Mouse (Mus musculus): ENCODE data around the gene Tango2.

The Tango2 gene

DNA sequence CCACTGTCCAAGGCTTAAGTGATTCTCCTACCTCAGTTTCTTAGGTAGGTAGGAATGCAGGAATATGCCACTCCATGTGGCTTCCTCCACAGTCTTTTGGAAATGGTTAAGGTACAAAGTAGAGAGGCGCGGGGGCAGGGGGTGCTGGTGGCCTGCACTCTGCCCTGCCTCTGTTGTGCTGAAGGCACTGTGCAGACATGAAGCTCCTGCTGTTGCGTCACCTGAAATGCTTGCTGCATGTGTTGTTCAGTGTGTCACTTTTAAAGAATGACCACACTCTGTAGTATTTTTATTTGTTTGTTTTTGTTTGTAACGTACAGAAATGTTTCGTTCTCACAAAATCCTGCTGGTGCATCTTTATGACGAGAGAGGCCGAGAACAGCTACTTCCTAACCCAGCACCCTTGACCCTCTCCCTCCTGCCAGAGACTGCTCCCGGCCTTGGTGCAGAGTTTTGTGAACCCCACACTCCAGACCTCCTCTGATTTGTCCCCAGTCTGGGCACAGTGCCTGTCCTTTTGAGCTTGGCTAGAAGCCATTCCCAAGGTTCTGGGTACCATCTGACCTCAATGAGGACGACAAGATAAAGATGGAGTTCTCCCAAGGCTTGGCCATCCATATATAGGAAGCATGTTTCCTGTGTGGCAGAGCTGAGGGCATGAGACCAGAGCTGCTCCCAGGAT is 35.3 kb upstream of the Tango2 start:
- DNase-seq (ENCODE audit: low spot score in 2 of 2): peak in 1 of 2 experiments; percentile 18

DNA sequence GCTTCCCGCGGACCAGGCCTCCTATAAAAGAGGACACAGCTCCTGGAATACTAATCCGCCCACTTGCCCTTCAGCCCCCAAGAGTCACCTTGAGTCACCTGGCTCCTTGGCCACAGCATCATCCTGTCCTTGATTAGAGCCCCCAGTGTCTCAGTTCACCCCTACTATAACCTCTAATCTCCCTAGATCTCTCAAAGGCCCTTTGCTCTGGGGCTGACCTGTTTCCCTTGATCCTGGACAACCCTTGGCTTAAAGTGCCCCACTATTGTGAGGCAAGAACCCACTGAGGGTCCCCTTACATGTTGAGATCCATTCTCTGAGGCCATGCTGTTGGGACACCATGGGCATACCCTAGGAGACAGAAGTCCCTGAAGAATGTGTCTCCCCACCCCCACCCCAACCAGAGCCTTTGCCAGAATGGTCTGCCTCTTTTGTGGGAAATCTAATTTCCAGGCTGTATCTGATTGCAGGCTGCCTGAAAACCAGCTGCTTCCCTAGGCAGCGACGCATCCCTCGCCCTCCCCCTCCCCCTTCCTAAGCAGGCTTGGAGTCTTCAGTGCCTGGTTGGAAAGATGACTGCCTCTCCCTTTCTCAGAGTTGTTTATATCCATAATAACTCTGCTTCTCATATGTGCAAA is 33.8 kb upstream of the Tango2 start:
- peak in 1 of 2 experiments; percentile 13 for DNase-seq (ENCODE audit: low spot score in 2 of 2)

DNA sequence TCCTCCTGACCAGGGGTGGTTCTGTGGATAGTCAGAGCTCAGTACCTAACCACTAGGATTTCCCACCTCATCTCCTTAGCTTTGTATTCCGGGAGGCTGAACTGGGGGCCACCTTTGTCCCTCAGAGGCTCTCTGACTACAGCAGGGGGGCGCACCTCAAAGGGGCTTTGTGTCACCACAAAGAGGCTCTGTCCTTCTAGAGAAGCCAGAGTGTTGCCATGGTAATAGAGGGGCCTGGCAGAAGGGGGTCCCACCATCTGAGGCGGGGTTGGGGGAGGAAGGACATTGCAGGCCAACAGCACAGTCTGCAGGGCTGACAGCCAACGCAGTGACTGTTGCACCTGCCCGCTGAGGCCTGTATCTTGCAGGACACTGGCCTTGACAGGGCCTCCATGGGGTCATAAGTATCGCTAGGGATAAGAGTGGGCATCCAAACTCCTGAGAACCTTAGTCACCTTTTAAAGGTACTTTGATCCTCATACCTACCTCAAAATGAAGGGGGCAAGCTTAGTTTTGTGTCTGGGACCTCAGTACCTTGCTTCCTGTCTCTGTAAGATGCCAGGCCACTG is 32.7 kb upstream of the Tango2 start:
- DNase-seq (ENCODE audit: low spot score in 2 of 2): peak in 1 of 2 experiments; percentile 13

DNA sequence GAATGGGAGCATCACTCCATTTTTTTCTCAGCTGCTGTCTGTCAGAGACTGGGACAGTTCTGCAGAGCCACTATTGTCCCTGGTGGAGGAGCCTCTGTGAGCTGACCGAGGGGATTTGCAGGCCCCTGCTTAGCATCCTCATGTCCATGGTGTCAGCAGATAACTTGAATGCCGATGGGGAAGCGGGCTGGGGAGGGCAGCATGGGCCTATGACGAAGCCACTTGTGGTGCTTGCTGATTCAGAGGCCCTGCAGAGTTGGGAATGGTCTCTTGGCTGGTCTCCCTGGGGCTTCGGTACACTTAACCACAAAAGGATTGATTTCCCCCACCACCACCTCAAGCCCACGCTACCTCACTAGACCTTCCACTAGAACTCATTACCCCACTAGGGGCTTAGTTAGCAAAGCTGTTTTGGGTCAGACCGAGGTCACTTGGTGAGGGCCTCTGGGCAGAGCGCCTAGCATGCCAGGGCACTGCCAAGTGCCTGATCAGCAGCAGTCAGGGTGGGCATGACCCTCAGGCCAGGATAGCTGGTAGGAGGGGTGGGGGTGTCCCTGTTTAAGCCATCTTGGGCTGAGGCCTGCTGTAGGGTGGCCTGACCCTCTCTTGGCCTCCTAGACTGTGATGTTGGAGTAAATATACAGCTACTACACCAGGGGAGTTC is 31.6 kb upstream of the Tango2 start:
- DNase-seq (ENCODE audit: low spot score in 2 of 2): peak in 1 of 2 experiments; percentile 15

DNA sequence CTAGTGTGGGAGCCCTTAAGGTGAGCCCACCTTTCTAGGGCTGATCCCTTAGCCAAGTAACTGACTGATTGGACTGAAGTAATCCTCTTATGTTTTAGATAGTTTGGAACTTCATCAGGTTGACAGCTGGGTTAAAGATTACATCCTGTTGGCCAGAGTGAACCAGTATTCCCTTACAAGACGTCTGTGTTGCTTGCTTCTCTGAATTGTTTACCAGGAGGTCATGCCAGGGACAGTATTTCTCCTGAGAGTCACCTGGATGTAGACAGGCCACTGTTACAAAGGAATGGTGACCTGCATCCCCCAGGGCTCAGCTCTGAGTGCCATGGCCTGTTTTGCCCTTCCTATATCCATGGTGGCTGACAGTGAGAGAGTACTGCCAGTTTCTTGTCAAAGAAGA is 30.6 kb upstream of the Tango2 start:
- no peak for DNase-seq (ENCODE audit: low spot score in 2 of 2)

DNA sequence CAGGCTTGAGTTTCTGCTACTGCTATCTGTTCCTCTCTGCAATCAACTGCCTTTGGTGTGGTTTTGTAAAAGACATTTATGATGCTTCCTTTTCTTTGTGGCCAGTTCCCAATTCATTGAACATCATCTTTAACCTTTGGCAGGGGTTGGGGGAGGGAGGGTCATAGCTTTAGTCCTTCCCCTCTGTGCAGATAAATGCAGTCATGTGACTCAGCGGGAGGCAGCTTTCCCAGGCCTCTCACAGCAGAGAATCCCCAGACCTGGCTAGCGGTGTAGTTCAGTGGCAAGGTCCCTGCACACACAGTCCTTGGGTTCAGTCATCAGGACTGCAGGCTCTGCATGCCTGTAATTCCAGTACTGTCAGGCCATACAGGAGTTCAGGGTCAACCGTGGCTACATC is 29.3 kb upstream of the Tango2 start:
- peak in 1 of 2 experiments; percentile 16 for DNase-seq (ENCODE audit: low spot score in 2 of 2)

DNA sequence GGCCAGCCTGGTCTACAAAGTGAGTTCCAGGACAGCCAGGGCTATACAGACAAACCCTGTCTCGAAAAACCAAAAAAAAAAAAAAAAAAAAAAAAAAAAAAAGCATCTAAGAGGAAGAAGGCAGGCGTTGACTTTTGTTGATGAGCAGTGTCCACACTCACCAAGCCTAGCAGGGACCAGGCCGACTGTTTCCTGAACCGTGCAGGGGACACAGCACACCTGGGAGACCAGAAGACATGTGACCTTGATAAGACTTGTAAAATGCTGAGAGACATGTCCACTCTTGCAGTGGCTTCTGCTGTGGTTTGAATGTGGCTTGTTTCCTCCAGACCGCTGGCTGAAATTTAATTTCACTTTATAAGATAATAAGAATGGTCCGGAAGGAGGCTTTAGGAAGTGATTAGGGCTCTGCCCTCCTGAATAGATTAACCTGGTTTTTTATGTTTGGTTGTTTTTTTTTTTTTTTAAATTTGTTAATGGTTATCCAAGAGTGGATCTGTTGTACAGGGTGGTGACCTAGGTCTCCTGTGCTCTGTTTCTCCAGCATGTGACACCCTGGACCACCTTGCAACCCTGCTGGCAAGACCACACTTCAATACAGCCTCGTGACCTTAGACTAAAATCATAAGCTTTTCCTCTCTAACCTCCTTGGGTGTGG is 28.5 kb upstream of the Tango2 start:
- DNase-seq (ENCODE audit: low spot score in 2 of 2): peak in 1 of 2 experiments; percentile 16

DNA sequence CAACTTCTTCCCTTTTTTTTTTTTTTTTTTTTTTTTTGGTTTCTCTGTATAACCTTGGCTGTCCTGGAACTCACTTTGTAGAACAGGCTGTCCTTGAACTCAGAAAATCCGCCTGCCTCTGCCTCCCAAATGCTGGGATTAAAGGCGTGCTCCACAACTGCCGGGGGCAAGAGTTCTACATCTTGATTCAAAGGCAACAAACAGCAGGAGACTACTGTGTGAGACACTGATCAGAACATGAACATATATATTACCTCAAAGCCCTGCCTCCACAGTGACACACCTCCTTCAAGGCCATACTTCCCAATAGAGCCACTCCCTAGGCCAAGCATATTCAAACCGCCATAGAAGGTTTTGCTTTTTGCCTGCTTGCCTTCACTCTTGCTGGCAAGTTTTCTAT is 25.7 kb upstream of the Tango2 start:
- no peak for DNase-seq (ENCODE audit: low spot score in 2 of 2)

DNA sequence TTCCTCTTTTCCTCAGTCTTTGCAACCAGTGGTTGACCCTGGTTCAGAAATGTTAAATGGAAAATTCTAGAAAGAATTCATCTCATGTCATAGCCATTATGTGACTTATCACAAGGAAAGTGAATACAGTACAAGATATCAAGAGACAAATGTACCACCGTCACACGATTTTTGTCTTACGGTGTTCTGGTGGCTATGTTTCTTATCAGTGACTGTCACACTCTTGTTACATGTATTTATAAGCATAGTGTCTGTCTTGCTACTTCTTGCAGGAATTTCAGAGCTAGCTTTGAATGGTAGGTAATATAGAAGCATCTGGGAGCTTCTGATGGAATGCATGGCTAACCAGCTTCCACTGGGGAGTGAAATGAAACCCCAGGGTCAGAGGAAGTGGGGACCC is 22.3 kb upstream of the Tango2 start:
- DNase-seq (ENCODE audit: low spot score in 2 of 2): no peak

DNA sequence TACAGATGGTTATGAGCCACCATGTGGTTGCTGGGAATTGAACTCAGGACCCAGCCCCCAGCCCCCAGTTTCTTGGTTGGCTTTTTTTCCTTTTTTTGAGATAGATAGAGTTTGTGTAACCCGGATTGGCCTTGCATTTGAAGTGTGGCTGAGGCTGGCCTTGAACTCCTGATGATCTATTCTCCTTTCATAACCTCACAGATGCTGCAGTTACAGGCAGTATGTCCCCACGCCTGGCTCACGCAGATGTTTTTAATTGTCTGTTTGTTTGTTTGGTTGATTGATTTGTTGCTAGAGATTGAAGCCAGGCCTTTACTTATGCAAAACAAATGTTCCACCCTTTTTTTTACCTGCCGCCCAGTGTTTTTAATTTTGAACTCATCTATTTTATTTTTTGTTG is 18.9 kb upstream of the Tango2 start:
- no peak for DNase-seq (ENCODE audit: low spot score in 2 of 2)

DNA sequence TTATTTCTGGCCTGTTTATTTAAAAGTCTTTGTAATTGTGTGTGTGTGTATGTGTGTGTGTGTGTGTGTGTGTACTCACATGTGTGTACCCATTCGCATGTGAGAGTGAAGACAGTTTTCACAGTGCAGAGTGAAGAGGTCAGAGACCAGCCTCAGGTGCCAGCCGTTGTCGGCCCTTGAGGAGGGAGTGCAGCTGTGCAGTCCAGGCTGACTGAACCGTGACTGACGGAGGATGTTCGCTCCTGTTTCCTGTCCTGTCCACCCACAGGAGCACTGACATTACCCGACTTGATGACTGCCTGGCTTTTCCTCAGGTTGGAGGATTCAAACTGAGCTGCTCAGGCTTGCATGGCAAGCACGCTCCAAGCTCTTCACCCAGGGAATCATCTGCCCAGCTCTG is 15.0 kb upstream of the Tango2 start:
- DNase-seq (ENCODE audit: low spot score in 2 of 2): no peak

DNA sequence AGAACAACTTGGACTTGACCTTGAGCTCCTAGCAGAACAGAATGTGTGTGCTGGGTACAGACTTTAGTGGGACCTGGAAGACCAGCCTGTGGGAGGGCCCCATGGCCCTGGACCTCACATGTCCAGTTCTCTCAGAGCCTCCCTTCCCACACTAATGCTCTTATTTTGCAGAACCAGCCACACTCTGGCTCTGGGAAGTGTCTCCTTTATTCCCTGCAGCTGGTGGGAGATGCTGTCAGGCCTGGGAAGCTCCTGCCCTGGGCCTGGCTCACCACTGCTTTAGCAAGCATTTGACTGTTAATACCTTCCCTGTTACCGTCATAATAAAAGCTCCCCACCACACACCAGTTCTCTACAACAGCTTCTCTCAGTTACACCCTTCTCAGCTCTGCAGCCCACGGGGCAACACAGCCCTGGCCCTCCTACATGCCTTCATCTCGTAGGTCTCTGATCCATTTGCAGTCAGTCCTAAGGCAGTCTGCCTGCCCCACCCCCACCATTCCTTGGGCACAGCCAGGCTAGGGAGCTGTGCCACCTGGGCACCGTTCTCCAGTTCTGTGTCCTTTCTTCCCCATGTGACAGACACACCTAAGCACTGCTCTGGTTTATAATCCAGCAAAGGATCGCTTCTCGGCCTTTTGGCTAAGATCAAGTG is 12.4 kb upstream of the Tango2 start:
- DNase-seq (ENCODE audit: low spot score in 2 of 2): no peak

DNA sequence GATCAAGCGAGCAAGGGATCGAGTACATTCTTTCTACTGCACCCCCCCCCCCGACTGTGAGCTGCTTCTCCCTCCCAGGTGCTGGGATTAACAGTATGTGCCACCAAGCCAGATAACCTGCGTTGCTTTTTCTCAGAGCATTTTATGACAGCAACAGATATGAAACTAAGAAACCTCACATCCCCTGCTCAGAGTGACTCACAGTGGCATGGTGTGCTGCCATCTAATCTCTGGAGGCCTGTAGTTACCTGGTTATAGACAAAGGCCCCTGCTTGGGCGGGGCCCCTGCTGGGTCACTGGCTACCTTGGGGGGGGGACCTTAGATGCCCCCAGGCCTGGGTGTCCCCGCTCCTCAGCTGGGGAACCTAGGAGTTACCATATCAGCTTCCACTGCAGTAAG is 10.1 kb upstream of the Tango2 start:
- no peak for DNase-seq (ENCODE audit: low spot score in 2 of 2)

DNA sequence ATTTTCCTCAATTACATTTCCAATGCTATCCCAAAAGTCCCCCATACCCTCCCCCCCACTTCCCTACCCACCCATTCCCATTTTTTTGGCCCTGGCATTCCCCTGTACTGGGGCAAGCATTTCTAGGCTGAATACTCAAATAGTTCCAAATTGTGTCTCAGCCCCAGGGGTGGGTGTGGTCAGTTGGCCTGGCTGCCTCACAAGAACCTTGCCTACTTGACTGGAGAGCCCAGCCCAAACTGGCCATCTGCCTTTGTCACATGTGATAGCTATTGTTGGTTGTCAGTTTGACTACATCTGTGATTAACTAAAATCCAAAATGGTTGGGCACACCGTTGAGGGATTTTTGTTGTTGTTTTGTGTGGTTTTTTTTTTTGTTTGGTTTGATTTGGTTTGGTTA is 9.1 kb upstream of the Tango2 start:
- DNase-seq (ENCODE audit: low spot score in 2 of 2): no peak

DNA sequence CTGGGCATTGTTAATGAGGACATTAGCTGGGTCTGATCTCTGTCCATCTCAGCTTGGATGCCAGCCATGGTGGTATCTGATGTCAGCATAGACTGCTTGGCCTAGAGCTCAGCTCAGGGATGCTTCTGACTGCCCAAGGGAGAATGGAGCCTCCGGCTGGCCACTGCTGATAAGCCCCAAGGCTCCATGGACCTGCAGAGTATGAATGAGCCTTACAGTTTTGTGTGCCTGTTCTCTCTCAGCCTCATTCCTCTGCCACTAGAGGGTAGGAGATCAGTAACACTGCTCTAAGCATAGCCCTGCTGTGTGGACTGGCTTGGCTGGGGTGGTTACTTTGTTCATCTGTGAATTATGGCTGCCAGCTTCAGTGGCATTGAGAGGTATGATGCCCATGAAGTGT is 5.2 kb upstream of the Tango2 start:
- DNase-seq (ENCODE audit: low spot score in 2 of 2): no peak

DNA sequence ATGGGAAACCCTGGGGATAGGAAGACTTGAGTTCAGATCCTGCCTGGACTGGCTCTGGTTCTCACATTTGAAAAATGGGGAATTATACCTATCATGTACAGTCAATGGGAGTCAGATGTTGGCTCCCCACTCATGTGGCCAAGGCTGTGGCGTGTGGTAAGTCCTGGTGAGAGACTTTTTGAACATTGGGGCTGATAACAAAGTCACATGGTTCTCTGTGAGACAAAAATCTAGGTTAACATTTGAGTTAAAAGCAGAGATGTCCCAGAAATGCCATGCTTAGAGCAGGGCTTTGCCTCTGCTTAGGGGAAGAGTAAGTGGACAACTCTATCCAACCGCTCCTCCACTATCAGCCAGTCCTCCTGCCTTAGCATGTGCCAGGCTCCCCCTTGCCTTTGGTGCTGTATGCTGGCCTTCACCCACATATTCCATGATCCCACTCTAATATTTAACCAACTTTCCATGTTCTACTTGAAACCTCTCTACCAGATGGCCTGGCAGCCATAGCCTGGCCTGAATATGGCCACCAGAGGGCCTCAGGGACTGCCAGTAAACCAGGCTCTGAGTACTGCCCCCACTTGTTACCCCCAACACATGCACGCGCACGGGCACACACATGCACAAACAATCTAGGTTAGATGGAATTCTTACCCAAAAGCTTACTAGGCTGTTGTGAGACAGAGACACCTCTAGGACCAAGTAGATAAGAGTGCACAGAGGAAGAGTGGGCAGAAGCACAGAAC is 3.6 kb upstream of the Tango2 start:
- no peak for DNase-seq (ENCODE audit: low spot score in 2 of 2)

DNA sequence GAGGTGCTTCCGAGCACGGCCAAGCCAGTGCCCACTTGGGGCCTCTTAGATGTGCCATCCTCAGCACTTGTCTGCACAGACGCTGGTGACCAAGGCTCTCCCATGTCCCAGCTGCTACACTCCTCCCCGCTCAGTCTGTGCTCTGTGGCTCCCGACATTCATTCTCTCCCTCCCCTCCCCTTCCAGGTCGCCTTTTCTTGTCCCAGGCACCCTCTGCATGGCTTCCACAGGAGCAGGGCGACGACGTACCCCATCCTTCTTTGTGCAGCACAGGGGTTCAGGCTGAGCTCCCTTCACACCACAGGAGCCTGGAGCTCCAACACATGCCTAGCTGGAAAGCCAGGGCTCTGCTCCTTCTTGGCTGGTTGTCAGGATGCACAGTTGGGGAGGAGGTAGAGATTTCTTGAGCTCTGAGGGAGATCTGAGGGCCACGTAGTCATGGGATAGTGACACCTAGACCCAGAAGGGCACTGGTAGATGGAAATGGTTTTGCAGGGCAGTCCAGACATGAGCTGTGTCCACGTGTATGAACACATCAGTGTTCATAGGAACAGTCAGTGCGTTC is 1.9 kb upstream of the Tango2 start:
- no peak for DNase-seq (ENCODE audit: low spot score in 2 of 2)

DNA sequence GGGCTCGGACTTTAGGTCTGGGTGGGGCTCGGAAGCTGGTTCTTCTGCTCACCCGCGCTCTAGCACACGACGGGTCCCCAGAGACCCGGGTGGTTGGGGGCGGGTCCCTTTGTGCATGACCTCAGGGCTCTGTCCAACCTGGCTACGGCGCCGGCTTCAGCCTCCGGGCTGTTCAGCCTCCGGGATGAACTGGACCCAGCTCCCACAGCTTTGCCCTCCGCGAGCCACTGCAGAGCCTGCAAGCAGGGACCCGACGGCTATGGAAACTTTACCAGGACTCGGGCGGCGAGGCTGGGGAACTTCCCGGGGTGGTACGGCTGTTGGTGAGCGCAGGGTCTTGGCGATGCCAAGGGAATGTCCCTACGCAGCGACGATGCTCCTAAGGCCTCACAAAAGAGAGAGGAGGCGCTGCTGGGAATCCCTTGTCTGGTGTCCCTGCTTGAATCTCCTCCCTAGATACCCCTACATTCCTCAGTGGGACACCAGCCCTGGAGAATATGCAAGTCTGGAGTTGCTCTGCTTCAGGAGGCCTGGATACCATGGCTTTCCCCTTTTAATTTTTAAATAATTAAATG is 785 bp upstream of the Tango2 start:
- DNase-seq (ENCODE audit: low spot score in 2 of 2): no peak

DNA sequence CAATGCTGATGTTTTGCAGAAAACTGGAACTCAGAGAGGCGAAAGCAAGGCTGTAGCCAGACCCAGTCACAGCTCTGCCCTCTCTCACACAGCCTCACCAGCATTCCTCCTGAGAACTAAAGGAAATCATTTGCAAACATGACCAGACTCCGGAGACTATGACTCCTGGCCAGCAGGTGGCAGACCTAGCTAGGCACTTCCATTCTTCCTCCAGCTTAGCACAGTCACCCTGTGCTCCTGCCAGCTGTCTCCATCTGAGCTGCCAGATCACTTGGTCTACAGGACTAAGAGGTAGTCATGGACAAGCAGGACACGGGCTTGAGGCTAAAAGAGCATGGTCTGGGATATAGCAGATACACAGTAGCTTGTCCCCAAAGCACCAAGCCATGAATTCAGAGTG is 2.7 kb downstream of the Tango2 start:
- DNase-seq (ENCODE audit: low spot score in 2 of 2): peak; percentile 75 to 84

DNA sequence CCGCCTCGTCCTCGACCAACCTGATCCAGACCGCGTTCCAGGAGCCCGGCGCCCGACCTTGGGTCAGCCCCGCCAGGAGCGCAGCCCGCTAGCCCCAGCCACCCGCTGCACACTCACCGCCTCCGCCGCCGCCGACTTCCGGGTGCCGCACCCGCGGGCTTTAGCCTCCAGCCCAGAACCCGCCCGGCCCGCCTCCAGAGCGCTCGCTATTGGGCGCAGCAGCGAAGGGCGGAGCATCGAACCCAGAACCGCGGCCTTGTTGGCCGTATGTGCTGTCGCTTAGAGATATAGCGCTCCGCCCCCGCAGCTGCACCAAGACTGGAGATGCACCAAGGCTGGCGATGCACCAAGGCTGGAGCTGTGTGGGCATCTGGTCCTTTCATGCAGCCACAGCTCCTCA is 4.1 kb downstream of the Tango2 start:
- DNase-seq (ENCODE audit: low spot score in 2 of 2): peak; percentile 95 to 96

All from urinary bladder, postnatal 4 days (tissue).